Mouse (Mus musculus) common myeloid progenitor, adult 5-6 weeks (primary cell): Measurements from ENCODE around the gene Vcp. TPM values are rescaled to one million over a fixed set of nuclear protein-coding genes. Genes with fewer than 3 reads are reported as not detected.

Experiments
- ATAC-seq: replicated peaks from 2 replicates; pipeline ENCODE4 v1.8.0; 2016; ENCODE audit warnings: low read depth, mild to moderate bottlenecking, moderate TSS enrichment, inconsistent platforms; ENCODE audit not compliant: poor library complexity, severe bottlenecking
- total RNA-seq: library from RNA; stranded (forward); fragments of 200-1000, 187-1606 nt; gene quantifications from 2 replicates; pipeline ENCODE4 v1.2.3, GENCODE M21; 2017

The Vcp gene
- total RNA-seq, result 261 and 292 TPM in 2 replicates

- ATAC-seq, result peak; percentile 95
Measured at GRCm38 (mm10) chr4:43000141-43000986, at the start of gene Vcp. Gene Vcp, minus strand, starts transcription at chr4:43000507.

GRCm38 (mm10) chr4:43047231-43047630, 46.9 kb upstream of the Vcp start:
- peak; percentile 46 for ATAC-seq

- no peak for ATAC-seq
Measured at GRCm38 (mm10) chr4:43046607-43047006, 46.3 kb upstream of the Vcp start.

DNA sequence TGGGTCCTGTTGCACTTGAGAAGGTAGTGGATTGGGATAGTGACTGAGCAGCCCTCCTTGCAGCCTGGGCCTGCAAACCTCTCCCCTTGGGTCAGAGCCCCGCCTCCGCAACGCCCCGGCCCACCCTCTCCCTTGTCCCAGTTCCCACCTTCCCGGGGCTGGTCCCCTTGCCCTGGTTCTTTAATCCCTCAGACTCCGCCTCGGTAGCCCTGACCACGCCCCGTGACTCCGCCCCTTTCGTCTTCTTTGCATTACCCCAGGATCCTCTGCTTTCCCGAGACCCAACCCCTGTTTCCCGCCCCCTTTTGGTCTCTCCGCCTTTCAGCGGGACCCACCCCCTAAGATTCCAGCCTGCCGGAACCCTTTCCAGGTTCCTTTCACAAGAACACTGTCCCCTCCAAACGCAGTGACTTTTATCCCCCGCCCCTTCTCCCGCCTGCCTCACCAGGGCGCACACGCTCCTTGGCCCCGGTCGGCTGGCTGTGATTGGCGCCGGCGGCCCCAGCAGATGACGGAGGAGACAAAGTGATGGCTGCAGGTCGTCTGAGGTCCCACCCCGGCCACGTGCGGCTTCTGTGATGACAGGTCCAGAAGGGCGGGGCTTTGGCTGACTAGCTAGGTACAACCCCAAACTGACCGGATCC, 45.5 kb upstream of the Vcp start, which contains the start of gene Fam214b:
TSS of gene Fam214b (minus strand) at position 562 of the 644 bp plus-strand sequence.
- ATAC-seq, result peak; percentile 77

DNA sequence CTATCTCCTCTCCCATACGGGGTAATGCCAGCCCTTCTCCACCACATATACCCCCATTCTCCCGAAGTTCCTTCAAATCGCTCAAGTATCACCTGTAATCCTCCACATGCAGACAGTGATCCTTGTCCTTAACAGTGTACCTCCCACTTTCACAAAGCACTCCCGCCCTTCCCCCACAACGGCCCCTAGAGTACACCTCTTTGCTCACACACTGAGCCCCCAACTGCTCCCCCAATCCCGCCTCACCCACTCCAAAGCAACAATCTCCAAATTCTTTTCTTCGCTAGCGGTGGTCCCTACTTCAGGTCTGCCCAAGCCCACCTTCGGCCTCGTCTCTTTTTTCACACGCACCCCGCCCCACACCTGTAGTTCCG, 45.0 kb upstream of the Vcp start:
- ATAC-seq, result no peak

- peak; percentile 34 for ATAC-seq
Measured at GRCm38 (mm10) chr4:43044673-43045072, 44.4 kb upstream of the Vcp start.

DNA sequence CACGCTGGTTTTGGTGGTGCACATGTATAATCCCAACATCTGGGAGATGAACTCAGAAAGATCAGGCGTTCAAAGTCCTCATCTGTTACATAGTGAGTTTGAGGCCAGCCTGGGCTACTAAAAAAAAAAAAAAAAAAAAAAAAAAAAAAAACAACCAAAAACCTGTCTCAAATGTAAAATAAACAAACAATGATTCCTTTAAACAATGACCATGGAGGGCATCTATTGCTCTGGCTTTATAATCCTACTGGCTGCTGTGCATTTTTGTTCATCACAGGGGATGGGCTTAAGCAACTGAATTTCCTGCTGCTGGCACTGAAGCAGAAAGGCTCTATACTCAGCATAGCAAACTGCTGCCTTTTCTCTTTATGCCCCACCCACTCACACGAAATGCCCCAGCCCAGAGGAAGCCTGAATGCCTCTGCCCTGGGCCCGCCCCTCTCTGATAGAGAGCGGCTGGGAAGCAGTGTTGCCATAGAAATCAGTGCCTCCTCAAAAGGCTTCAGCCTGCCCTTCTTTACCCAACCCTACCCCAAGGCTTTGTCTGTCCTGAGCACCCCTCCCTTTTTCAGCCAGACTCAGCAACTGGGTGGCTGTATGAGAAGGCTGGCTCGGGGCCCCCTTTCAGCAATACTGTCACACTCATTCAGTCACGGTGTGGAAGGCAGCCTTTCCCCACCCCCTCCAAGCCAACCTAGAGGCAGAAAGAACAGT, 43.5 kb upstream of the Vcp start:
- ATAC-seq, result peak; percentile 33

GRCm38 (mm10) chr4:43040881-43041547, 40.7 kb upstream of the Vcp start:
- ATAC-seq, result no peak

GRCm38 (mm10) chr4:43040114-43040572, 39.8 kb upstream of the Vcp start:
- peak; percentile 86 for ATAC-seq

GRCm38 (mm10) chr4:43039609-43040008, 39.3 kb upstream of the Vcp start:
- no peak for ATAC-seq

DNA sequence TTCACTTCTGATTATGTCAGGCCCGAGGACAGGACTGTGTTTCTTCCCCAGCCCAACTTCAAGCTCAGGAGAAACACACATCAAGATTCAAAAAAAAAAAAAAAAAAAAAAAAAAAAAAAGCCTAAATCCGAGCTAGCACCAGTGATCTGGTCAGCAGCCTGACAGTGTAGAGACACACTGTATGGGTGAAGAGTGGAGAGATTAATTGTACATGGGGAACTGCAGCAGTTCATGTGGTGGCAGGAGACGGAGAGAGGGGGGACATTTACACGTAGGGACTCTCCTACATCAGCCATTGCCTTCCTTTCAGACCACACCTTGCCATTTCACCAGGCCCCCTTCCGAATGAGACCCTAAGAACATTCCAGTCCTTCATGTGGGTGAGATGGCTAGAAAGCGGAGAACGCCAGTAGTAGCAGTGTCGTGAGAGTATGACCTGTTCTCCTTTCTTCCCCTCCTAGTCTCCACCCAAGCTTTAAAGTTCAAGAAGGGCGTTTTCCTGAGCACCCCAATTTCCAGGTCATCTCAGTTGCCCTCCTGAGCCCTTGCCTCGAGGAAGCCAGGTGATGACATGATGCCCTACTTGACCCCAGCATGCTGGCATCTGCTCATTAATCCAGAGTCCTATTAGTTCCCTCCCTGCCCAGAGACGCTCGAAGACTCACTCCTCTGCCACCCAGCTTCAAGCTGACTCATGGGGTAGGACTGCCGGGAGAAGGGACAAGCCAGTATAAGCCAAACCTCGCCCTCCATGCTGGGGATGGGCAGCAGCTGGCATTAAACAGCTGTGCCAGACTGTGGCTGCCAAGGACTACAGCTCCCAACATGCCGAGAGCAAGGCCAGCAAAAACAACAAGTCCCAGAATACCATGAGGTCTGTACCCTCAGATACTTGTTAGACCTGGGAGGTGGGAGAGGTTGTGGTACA, 38.5 kb upstream of the Vcp start:
- ATAC-seq, result no peak

GRCm38 (mm10) chr4:43037860-43038566, 37.7 kb upstream of the Vcp start:
- ATAC-seq, result peak; percentile 58

DNA sequence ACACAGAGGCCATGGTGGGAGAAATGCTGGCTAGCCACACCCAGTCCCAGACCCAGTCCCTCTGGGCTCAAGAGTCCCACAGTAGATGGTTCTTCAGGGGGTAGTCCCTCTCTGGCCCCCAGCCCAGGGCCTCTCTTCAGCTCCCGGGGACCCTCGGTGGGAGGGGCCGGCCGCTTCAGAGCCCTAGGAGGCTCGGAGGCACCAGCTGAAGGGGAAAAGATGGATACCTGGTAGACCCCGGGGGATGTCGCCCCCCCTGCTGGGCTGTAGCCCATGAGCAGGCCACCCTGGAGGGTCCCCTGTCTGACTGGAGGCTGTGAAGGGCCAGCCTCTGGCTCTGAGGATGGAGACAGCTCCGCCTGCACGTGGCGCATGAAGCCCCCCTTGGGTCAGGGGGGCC, 36.0 kb upstream of the Vcp start:
- ATAC-seq, result no peak

DNA sequence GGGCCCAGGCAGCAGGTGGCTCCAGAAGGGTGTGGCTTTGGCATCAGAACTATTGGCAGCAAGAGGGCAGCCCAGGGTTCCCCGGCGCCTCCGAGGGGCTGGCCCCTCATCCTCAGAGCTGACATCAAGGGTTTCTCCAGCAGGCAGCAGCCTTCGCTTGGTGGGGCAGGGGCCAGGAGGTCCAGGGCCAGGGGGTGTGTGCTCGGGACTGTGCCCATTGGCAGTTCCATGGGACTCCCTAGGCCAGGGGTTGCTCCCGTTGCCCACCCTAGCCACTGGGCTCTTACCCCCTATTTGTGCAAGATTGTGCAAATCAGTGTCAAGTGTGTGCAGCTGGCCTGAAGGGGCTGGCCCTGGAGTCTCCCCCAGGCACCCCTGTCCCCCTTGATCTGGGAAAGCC, 35.5 kb upstream of the Vcp start:
- ATAC-seq, result no peak

- ATAC-seq, result no peak
Measured at GRCm38 (mm10) chr4:43033481-43033880, 33.2 kb upstream of the Vcp start.

DNA sequence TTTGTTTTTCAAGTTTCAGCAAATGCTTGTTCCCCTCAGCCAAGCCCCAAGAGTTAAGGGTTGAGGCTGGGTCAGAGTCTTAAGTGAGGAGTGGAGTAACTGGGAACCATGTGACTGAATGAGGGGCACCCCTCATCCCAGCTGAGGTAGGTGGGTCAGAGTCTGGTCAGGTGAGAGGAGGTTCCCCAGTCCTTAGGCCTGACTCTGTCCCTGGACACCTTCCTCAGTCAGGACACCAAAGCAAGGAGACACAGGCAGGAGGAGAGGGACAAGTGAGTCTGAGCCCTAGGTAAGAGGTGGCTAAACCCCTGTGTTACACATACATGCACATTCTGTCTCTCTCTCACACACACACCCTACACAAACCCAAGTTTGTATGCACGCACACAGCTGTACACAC, 32.2 kb upstream of the Vcp start:
- no peak for ATAC-seq

GRCm38 (mm10) chr4:43031237-43031995, 31.1 kb upstream of the Vcp start, which contains the start of gene Stoml2:
Gene Stoml2, minus strand, starts transcription at chr4:43031710.
- peak; percentile 96 for ATAC-seq

DNA sequence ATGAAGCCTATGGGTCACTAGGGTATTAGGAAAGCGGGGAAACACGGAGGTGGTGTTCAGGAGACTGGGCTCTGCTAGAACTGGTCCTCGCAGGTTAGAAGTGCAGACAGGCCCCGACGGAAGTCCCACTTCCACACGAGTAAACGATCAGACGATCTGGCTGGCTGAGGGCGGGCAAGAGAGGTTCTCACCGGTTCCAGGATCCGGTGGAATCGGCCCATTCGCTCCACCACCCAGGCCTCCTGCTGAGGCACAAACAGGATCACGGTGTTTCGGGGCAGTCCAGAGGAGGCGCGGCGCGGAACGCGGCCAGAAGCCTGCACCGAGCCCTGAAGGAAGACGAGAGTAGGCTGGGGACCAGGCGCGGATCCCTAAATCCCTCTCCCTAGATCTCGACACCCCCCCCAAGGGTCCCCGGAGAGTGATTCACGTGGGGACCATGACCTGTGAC, 30.5 kb upstream of the Vcp start:
- peak; percentile 26 for ATAC-seq
